Mouse (Mus musculus) CD4-positive helper T cell, adult 2 months (primary cell): Measurements from ENCODE around the gene Tmem235.

Source experiments
- DNase-seq: peaks from one replicate; pipeline ENCODE4 v3.0.0-alpha.2; 2012; ENCODE audit warnings: low read depth, missing footprints, low spot score

Tmem235 gene

DNA sequence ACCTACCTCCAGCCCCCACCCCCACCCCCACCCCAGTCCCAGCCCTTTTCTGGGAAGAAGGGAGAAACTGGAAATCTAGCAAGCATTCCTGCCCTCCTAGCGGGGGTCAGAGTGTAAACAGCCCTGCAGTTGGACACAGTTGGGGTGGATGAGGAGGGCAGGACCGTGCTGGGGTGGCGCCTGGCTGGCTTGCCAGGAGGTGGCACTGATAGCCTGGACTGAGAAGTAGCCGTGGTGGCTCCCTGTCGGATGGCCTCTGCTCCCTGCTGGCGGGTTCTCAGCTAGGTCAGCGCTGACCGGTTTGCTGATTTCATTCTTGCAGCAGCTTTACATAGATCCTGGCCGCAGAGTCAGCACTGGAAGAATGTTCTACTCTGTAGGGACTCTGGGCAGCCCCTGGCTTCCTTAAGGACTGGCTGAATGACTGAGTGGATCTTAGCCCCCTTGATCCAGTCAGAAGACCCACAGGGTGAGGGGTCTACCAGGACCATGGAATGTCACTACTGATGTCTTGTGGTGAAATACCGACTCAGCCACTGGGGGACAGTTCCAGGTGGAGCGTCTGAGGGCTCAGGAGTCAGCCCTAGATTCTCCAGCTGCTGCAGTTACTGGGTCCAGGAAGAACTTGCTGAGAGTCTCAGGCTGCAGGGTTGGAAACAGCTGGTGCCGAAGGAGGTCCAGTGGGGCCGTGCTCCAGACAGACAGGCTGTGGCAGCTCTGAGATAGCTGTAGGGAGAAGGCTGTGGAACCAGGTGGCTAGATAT, 30.1 kb downstream of the Tmem235 start:
- DNase-seq, result no peak

DNA sequence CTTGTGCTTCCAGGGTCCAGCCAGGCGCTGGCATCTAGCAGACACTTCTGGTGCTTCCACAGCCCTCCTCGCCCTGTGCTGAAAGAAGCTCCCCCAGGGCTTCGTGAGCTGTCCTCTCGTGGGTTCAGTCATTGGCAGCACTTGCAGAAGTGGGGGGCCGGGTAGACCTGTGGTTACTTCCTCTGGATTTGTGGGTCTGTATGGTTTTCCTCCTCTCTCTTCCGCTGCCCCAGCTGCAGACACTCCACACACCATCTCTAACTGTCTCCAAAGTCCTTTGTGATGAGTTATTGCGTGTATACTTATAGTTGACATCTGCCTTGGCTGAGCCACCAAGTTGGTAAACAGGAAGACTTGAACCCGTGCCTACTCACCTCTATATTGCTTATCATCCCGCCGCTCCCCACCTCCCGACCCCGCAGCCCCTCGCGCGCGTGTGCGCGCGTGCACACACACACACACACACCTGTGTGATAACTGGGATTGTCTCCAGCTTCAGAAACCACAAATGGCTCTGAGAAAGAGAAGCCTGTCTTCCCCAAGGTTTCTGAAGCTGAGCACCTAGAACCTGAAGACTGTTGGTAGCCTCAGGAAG, 31.1 kb downstream of the Tmem235 start:
- DNase-seq, result no peak

DNA sequence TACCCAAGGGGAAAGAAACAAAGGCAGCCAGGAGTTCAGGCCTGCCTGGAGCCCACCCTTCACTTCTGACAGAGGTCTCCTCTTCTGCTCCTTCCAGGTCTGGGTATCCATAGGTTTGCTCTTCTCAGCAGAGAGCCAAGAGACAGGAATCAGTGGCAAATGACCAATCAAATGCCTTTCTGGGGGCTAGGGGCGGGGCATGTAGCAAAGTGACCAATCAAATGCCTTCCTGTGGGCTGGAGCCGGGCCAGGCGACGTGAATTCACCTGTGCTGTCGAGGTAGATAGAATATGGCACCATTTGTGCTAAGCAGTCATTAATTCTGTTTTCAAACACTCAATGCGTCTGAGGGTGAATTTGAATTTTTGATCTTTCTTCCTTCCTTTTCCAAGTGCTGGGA, 31.6 kb downstream of the Tmem235 start:
- peak; percentile 68 for DNase-seq

DNA sequence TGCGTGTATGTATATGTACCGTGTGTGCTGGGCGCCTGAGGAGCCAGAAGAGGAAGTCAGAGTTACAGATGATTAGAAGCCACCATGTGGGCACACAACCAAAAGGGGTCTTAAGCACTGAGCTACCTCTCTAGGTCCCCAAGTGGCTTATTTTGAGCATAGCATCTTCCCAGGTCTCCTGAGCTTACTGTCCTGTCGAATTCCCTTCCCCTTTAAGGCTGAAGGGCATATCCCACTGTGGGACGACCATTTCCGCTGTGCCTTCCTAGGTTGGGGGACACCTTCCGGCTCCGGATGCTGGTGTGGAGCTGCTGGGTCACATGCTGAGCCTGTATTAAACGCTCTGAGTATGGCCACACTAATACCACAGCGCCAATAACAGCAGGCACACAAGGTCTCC, 34.1 kb downstream of the Tmem235 start:
- no peak for DNase-seq

DNA sequence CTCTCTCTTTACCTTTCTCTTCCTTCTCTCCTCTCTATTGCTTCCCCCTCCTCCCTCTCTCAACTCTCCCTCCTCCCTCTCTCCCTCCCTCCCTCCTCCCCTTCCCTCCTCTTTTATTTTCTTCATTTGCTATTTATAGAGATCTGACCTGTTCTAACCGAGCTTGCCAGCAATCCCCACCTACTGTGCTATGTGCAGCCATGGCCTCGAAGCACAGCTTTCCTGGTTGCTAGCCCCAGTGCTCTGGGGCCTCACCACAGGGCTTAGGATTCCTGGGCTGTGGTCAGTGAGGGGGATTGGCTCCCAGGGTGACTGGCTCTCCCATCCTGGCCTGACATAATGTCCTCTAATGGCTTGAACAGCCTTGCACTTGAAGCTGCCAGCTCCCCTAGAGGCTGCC, 36.0 kb downstream of the Tmem235 start:
- DNase-seq, result no peak

DNA sequence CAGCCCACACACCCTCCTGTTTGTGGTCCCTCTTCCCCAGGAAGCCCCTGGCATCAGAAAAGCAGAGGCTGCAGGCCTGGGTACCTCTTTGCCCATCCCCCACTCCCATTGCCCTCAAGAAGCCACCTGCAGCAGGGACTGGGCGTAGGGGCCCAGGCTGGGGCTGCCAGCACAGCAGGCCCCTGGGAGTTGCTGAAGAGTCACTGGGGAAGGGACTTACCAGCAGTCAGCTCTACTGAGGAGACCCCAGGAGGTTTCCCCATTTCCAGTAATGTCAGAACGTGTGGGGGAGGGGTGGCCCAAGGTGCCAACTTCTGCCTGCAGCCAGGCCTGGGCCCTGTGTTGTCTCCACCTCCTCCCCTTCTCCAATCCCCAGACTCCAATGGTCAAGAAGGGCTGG, 41.7 kb downstream of the Tmem235 start:
- DNase-seq, result no peak

DNA sequence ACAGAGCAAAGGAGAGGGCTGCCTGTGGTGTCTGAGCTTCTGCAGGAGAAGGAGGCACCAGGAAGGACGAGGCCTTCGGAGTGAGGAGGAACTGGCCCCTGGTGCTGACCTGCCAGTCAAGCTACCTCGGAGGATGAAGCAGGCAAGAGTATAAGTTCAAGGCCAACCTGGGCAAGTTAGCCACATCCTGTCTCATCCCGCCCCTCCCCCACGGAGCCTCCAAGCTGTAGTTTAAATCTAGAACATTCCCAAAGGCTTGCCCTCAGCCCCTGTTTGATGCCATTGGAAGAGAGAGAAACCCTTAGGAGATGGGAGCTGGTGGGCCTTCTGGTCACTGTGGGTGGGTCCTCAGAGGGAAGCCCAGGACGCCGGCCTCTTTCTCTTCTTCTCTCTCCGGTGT, 43.9 kb downstream of the Tmem235 start:
- DNase-seq, result no peak

DNA sequence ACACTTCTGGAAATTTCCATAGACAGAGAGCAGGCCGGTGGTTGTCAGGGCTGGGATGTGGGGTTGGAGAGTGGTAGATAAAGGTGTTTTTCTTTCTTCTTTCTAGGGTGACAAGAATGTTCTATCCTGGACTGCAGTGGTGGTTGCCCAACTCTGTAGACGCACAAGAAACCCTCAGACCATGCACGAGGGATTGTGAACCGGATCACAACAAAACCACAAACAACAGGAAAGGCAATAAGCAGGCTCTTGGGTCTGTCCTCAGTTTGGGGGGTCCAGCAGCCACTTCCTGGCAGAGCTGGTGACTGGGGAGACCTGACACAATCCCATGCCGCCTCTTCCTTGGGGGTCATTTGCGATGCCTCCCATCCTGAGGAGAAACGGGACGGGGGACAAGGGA, 48.8 kb downstream of the Tmem235 start:
- DNase-seq, result no peak

DNA sequence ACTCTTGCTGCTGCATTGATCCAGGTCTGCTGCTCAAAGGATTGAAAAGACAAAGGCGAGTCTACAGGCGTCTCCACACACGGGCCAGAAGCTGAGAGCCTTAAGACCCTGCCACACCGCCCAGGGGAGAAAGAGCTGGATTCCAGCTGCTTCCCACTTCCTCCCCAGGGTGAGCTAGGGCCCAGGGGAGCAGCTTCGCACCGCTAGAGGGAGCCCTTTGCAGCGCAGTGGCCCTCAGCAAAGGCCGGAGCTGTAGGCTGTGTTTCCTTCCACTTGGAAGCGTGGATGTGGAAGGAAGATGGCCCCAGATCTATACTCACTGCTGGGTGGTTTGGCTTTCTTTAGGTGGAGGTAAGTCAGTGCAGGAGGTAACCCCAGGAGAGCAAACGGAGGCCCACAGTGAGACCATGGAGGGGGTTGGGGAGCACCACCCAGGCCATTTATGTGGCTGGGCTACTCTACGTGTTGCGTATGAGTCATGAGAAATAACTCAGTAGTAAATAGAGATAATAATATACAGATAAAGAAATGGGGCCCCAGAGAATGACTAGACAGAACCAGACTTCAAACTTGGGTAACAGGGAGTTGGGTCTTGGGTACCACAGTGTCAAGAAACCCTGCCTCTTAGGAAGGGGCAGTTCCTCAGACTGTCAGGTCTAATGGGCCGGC, 52.3 kb downstream of the Tmem235 start:
- DNase-seq, result peak; percentile 78

DNA sequence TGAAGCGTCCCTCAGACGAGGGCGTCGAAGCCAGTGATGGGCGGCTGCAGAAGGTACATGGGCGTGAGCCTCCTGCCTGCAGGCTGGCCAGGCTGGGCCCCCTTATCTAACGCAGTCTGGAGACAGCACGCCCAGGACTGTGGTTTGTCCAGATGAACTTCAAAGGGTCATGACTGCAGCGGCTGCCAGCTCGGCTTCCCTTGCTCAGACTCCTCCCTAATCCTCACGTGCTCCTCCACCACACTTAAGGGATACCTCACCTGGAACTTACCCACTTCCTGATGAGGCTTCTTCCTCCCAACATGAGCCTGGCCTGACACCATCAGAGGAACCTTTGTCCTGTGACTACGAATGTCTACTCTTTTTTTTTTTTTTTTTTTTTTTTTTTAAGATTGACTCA, 54.0 kb downstream of the Tmem235 start:
- DNase-seq, result peak; percentile 58
